Mouse (Mus musculus) kidney, adult 2 months (tissue): ENCODE data around the gene Zfp629. TPM values are rescaled to one million over a fixed set of nuclear protein-coding genes. Genes with fewer than 3 reads are reported as not detected.
A peak's percentile ranks its signal among the peaks of the same experiment; 100 is the strongest.

Experiments used
- DNase-seq: peaks from one replicate; pipeline ENCODE4 v3.0.0; 2021
- H3K27ac ChIP-seq: fragments of 200-500 bp; 2 replicates; pipeline ENCODE4 v1.5.1; 2012; ENCODE audit warnings: low read depth, low read length, control low read depth, inconsistent platforms; ENCODE audit not compliant: insufficient read depth
- H3K27me3 ChIP-seq: fragments of 200-500 bp; replicated peaks from 2 replicates; pipeline ENCODE4 v1.6.1; 2012; ENCODE audit warnings: mild to moderate bottlenecking, moderate library complexity, low read length, inconsistent platforms; ENCODE audit not compliant: control insufficient read depth, insufficient read depth
- H3K36me3 ChIP-seq: fragments of 200-500 bp; 2 replicates; pipeline ENCODE4 v1.6.1; 2012; ENCODE audit warnings: mild to moderate bottlenecking, moderate library complexity, low read length, inconsistent platforms; ENCODE audit not compliant: control insufficient read depth, insufficient read depth
- H3K4me1 ChIP-seq: fragments of 200-500 bp; 2 replicates; pipeline ENCODE4 v1.6.1; 2011; ENCODE audit warnings: low read length; ENCODE audit not compliant: control insufficient read depth, insufficient read depth
- H3K4me3 ChIP-seq: fragments of 200-500 bp; 2 replicates; pipeline ENCODE4 v1.5.1; 2011; ENCODE audit warnings: mild to moderate bottlenecking, low read depth, low read length, control low read depth; ENCODE audit not compliant: insufficient read depth
- CTCF ChIP-seq: fragments of 200-500 bp; conservative IDR thresholded peaks from 2 replicates; pipeline ENCODE4 v1.5.1; 2011; ENCODE audit warnings: low read depth, mild to moderate bottlenecking, control low read depth, low read length, moderate library complexity, mixed read lengths; ENCODE audit not compliant: insufficient read depth, insufficient read length
- POLR2A ChIP-seq: fragments of 200-500 bp; IDR thresholded peaks from one replicate; pipeline ENCODE4 v1.6.1; 2011; ENCODE audit warnings: low read depth, low read length, control low read depth
- WGBS: fragments of 180-500 bp; shearing (Covaris S2); methylation state at CpG from one replicate; pipeline ENCODE4 v1.1.7; 2018; 5-methylcytosine and 5-hydroxymethylcytosine counted together
- polyA plus RNA-seq: library from polyadenylated mRNA; depleted of rRNA; stranded (reverse); fragments of >200 nt; gene quantifications from 2 replicates; pipeline ENCODE4 v1.2.3, GENCODE M21; 2012

The Zfp629 gene
- polyA plus RNA-seq, 1 experiment = 12.3 TPM

DNA sequence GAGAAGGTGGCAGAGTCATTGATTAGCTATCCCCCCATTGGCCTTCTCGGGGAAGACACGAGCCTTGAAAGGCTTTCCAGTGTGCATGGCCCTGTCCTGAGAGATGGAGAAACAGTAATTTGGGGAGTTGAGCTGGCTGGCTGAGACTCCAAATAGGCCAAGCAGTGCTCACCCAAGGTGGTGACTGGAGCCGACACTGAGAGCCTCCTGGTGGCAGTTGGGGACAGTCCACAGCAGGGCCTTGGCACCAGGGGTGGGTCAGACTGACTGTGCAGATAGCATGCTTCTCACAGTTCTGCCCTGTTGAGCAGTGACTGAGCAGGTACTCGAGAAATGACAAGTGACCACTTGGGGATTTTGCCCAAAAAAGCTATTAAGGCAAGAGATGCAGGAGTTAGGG lies 13.9 kb downstream of the Zfp629 start:
- Histone ChIP-seq H3K4me3 (no peak overlapping the region), H3K36me3 (peaks cover 8% of the 10 kb centered on the region), H3K27me3 (no peaks in the 10 kb centered on the region), H3K27ac (no peak overlapping the region), H3K4me1 (no peaks in the 10 kb centered on the region)
- DNase-seq = no peak
- WGBS = 74% methylated on average over 4 of the region's 4 CpGs
- TF ChIP-seq CTCF = no peak
- TF ChIP-seq POLR2A = no peak

GRCm38 (mm10) chr7:127600612-127601011 lies 15.0 kb downstream of the Zfp629 start:
- no peak overlapping the region for H3K4me3 ChIP-seq
- H3K4me1 ChIP-seq = no peaks in the 10 kb centered on the region
- TF ChIP-seq POLR2A = no peak
- TF ChIP-seq CTCF = no peak
- no peak for DNase-seq
- H3K36me3 ChIP-seq = peaks cover 8% of the 10 kb centered on the region
- WGBS = 95% methylated on average over 7 of the region's 7 CpGs
- H3K27me3 ChIP-seq = no peaks in the 10 kb centered on the region
- no peak overlapping the region for H3K27ac ChIP-seq

DNA sequence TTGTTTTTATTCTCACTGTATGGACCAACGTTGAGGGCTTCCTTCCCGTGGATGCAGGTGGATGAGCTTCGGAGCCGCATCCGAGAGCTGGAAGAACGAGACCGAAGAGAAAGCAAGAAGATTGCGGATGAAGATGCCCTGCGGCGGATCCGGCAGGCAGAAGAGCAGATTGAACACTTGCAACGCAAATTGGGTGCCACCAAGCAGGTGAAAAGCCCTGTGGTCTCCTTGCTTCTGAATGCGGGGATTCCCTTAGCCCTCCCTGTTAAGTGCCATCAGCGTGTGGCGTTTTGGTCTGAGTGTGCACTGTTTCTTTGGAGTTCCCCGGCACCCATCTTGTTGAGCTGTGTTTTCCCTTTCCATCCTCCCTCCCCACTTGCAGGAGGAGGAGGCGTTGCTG lies 18.9 kb downstream of the Zfp629 start:
- Histone ChIP-seq H3K4me1 (no peaks in the 10 kb centered on the region), H3K36me3 (peaks cover 8% of the 10 kb centered on the region), H3K4me3 (no peak overlapping the region), H3K27ac (no peak overlapping the region), H3K27me3 (no peaks in the 10 kb centered on the region)
- WGBS = 94% methylated on average over 17 of the region's 17 CpGs
- TF ChIP-seq POLR2A (no peak), CTCF (no peak)
- no peak for DNase-seq

GRCm38 (mm10) chr7:127592575-127592974 lies 23.0 kb downstream of the Zfp629 start:
- 90% methylated on average over 14 of the region's 14 CpGs for WGBS
- no peak for DNase-seq
- Histone ChIP-seq H3K36me3 (peaks cover 4% of the 10 kb centered on the region), H3K4me3 (no peak overlapping the region), H3K27me3 (no peaks in the 10 kb centered on the region), H3K27ac (no peak overlapping the region), H3K4me1 (peaks cover 7% of the 10 kb centered on the region; the same call in 1 of the 2 replicates)
- TF ChIP-seq POLR2A (no peak), CTCF (no peak)

GRCm38 (mm10) chr7:127591108-127591507 lies 24.5 kb downstream of the Zfp629 start:
- H3K27ac ChIP-seq = no peak overlapping the region
- no peaks in the 10 kb centered on the region for H3K27me3 ChIP-seq
- peaks cover 7% of the 10 kb centered on the region; the same call in 1 of the 2 replicates for H3K4me1 ChIP-seq
- WGBS = 71% methylated on average over 10 of the region's 10 CpGs
- no peak for DNase-seq
- H3K36me3 ChIP-seq = peaks cover 4% of the 10 kb centered on the region
- H3K4me3 ChIP-seq = no peak overlapping the region
- TF ChIP-seq CTCF = no peak
- TF ChIP-seq POLR2A = no peak

DNA sequence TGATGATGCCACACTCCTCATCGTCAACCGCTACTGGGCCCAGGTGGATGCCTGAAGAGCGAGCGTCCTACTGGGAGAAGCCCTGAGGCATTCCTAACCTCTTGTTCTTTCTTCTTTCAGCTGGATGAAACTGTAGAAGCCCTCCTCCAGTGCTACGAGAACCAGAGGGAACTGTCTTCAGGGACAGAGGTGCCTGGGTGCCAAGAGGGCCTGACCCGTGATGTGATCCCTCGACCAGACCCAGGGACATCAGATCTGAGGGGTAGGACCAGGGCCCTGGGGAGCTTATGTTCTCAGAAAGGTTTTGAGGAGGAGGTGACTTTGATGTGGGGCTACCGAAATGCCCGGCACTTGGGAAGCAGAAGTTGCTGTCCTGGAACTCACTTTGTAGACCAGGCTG lies 26.0 kb downstream of the Zfp629 start:
- no peak overlapping the region for H3K27ac ChIP-seq
- H3K4me3 ChIP-seq = peak overlapping the region; percentile 91
- H3K27me3 ChIP-seq = no peaks in the 10 kb centered on the region
- DNase-seq = no peak
- WGBS = 75% methylated on average over 9 of the region's 9 CpGs
- no peak for TF ChIP-seq CTCF
- TF ChIP-seq POLR2A = no peak
- peaks cover 1% of the 10 kb centered on the region for H3K36me3 ChIP-seq
- H3K4me1 ChIP-seq = peaks cover 7% of the 10 kb centered on the region; the same call in 1 of the 2 replicates

DNA sequence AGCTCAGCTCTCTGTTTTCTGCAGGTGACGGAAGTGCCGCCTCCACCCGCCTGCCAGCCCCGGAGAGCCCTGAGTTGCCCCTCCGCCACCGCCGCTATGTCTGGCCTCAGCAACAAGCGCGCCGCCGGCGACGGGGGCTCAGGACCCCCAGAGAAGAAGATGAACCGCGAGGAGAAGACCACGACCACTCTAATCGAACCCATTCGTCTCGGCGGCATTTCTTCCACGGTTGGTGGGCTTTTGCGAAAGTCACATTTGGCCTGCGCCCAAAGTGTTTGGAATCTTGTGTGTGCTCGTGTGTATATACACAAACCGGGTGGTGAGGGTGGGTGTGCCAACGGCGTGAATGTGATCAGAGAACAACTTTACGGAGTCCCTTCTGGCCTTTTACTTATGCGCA lies 26.7 kb downstream of the Zfp629 start:
- Histone ChIP-seq H3K27ac (peak overlapping the region; percentile 53), H3K36me3 (peaks cover 1% of the 10 kb centered on the region), H3K4me1 (peaks cover 7% of the 10 kb centered on the region; the same call in 1 of the 2 replicates), H3K27me3 (no peaks in the 10 kb centered on the region), H3K4me3 (peak overlapping the region; percentile 91)
- 2% methylated on average over 29 of the region's 29 CpGs for WGBS
- DNase-seq = no peak
- TF ChIP-seq CTCF (no peak), POLR2A (no peak)
